8 mouse cellular contexts compared by ENCODE assay signal in genomic region chr15:77857662-77858156, GRCm38 (mm10). TPM values are rescaled to one million over a fixed set of nuclear protein-coding genes. Genes with fewer than 3 reads are reported as not detected.
DNase-seq lines count a peak whose midpoint lies in the region; ATAC-seq lines count a peak whose summit lies in the region.

No protein-coding gene starts in this region.

- peak; percentile 68 for DNase-seq in adrenal gland, postnatal 10 days
- DNase-seq in cerebellum, postnatal 14 days = peak; percentile 90 to 93
- peak; percentile 32 to 51 for DNase-seq in frontal cortex, postnatal 14 days (ENCODE audit: low spot score in 2 of 2)
- DNase-seq in left cerebral cortex, postnatal 36 days (ENCODE audit: low spot score in 2 of 2) = peak; percentile 65 to 76
- DNase-seq in retina, postnatal 7 days (ENCODE audit: low read depth, low spot score) = peak; percentile 45
- DNase-seq in urinary bladder, postnatal 25 days (ENCODE audit: low spot score) = peak; percentile 67

- H3K27ac ChIP-seq in intestine, embryonic 15.5 days = peak overlapping the region; percentile 67

- no peaks in the 10 kb centered on the region for H3K9me3 ChIP-seq in intestine, embryonic 15.5 days
- peaks cover 24% of the 10 kb centered on the region for H3K9me3 ChIP-seq in megakaryocyte, embryonic 14.5 days

- no peaks in the 10 kb centered on the region for H3K36me3 ChIP-seq in intestine, embryonic 15.5 days
- peaks cover 32% of the 10 kb centered on the region for H3K36me3 ChIP-seq in megakaryocyte, embryonic 14.5 days (replicated peaks; ENCODE audit: low read length)

- H3K9ac ChIP-seq in intestine, embryonic 15.5 days = peak overlapping the region; percentile 23

- peaks cover 15% of the 10 kb centered on the region for H3K4me1 ChIP-seq in intestine, embryonic 15.5 days (replicated peaks)
- H3K4me1 ChIP-seq in megakaryocyte, embryonic 14.5 days = peaks cover 67% of the 10 kb centered on the region

- no peaks in the 10 kb centered on the region for H3K27me3 ChIP-seq in intestine, embryonic 15.5 days (replicated peaks)
- no peaks in the 10 kb centered on the region for H3K27me3 ChIP-seq in megakaryocyte, embryonic 14.5 days (replicated peaks)

- ATAC-seq in intestine, embryonic 15.5 days = peak; percentile 94

- intact Hi-C loops in left cerebral cortex, postnatal 36 days (cut with DNase I) = loop anchor here (5.0 kb wide), 1 partner anchor 50 kb away; no protein-coding TSS in a partner anchor

- WGBS in intestine, embryonic 15.5 days = 4% methylated on average over 28 of the region's 28 CpGs

- peak overlapping the region; percentile 71 for H3K4me2 ChIP-seq in intestine, embryonic 15.5 days (replicated peaks)

- H3K4me3 ChIP-seq in intestine, embryonic 15.5 days (replicated peaks) = peak overlapping the region; percentile 38
- H3K4me3 ChIP-seq in megakaryocyte, embryonic 14.5 days (replicated peaks) = peak overlapping the region; percentile 14

RNA-seq across cellular contexts. Expression of gene Myh9, which starts 15.7 kb away (rescaled TPM):
- 100 to 1,000 TPM; 222 to 260 TPM for total RNA-seq in adrenal gland, postnatal 10 days (2021)
- 51.6 and 52.9 TPM in 2 replicates for polyA plus RNA-seq in intestine, embryonic 15.5 days (2015; fragmentation: Nextera tagmentation; extraction: Ambion mirVana)
- total RNA-seq in left cerebral cortex, postnatal 36 days (2021) = 10 to 100 TPM; 58.0 to 77.6 TPM
- polyA plus RNA-seq in megakaryocyte, embryonic 14.5 days (2012; ENCODE audit: insufficient read depth, low replicate concordance) = 1,439 and 1,641 TPM in 2 replicates

Comparison
In these comparisons a context has a peak if more than half of its experiments do, and no peak if none do; other contexts are left out.
1. Peak in every context shown above with its lines: DNase-seq, ATAC-seq, H3K4me3 ChIP-seq and H3K27ac ChIP-seq.
2. DNase-seq: peak in every context shown above with its lines; median percentile 92 in cerebellum, postnatal 14 days; 70 in left cerebral cortex, postnatal 36 days; 68 in adrenal gland, postnatal 10 days; 67 in urinary bladder, postnatal 25 days; 45 in retina, postnatal 7 days; 42 in frontal cortex, postnatal 14 days.